Mouse (Mus musculus) cerebellum, postnatal 36 days (tissue): Measurements from ENCODE around the gene Lrfn1.

Source experiments
- DNase-seq, 2 experiments: peaks; one replicate each; pipeline ENCODE4 v3.0.0; 2021 to 2022; ENCODE audit warnings: mixed read lengths in 2 of 2

Lrfn1 gene

DNA sequence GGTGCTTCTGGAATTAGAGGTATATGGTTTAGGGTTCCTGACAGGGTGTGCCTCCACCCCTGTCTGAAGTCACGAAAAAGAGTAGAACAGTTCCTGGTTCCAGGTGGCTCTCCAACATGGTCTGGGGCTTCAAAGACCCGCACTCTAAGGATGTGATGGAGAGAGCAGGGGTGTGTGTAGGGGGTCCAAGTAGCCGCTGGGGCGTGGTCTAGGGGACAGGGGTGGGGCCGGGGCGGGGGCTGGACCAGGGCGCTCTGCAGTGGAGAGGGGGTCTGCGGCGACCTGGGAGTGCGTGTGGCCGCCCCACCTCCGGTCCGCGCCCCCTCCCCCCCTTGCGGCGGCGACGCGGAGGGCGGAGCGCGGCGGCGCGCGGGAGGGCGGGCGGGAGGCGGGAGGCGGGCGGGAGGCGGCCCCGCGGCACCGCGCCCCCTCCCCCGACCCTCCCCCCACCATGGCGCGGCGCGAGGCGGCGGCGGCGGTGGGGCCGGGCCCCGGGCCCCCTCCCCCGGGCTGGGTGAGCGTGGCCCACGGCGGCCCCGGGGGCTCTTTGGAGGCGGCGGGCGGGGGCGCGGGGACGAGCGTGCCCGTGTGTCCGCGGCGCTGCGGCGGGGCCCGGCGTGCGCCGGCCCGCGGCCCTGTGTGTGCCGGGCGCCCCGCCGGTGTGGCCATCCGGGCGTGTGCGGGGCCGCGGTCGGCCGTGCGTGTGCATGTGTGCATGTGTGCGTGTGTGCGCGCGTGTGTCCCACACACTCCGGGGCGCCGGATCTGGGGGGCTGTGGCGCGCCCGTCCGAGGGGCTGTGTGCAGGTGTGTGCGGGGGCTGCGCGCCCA is at the start of gene Lrfn1:
Gene Lrfn1 (plus strand): TSS at position 450 of the 830 bp plus-strand sequence.
- peak; percentile 51 to 58 for DNase-seq

DNA sequence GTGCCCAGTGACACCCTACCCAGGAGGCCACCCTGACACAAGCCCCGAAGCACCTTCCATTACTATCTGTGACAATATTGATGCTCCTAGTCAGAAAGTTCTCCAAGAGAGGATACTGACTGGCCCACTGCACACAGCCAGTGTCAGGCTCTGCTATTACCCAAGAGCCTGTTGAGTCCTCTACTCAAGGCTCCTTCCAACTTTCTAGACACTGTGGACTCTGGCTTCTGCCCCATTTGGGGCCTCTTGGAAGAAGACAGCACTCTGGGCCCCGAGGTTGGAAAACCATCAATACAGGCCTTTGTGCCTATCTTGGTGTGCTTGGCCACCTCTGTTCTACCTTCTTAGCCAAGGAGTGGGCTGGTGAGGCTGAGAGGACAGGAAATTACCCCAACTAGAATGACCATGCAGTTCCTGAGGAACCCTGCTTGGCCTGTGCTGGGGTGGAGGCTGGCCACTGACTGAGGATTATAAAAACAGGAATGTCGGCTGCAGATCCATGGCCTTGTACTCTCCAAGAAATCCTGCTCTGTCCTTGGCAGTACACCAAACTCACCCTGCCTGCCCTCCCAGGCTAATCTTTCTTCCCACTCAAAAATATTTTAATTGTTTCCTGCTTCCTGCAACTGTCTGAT is 40.8 kb upstream of the Lrfn1 start:
- DNase-seq: no peak

DNA sequence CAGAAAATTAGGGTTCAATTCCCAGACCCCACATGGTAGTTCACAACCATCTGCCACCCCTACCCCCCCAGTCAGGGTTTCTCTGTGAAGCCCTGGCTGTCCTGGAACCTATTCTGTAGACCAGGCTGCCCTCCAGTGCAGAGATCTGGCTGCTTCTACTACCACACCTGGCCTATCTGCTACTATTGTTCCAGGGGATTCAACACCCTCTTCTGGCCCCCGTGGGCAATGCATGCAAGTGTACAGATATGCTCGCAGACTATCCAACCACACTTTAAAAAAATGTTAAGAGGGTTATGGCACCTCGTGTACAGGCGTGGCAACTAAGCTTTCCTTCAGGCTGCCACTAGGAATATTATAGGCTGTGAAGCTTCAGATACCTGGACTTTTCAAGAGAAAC is 39.0 kb upstream of the Lrfn1 start:
- DNase-seq: no peak

DNA sequence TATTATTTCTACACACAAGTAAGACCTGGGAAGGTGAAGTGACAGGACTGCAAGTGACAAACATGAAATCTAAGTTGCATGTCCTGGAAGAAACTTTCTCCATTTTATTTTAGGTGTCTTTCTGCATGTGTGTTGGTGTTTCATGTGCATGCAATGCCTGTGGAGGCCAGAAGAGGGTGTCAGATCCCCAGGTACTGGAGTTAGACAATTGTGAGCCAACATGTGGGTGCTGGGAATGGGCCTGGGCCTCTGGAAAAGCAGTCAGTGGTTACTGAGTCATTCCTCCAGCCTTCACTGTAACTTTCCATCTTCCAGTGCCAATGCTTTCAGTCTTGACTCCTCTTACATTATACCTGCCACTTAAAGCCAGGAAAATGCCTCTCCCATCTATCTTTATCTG is 34.4 kb upstream of the Lrfn1 start:
- DNase-seq: no peak

DNA sequence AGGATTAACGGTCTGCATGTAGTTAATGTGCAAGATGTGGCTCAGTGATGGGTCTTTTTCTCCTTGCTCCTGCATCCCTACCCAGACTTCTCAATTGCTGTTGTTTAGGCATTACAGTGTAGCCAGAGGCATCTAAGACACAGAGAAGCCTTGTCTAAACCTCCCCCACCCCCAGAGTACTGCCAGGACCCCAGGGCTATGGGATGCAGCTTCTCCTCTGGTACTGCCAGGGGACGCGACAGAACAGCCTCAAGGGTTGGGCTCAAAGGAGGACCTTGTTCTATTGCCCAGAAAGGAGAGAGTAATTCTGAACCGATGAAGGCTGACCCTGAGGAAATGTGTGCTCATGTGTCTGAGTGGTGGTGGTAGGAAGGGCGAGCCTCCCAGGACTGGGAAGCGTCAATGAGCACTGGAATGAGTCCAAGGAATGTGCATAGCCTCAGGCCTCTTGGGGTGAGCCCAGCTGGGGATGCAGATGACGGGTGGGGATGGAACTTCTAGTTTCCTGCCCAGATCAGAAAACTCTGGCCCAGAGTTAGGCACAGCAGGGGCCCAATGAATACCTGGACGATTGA is 33.6 kb upstream of the Lrfn1 start:
- DNase-seq: no peak

DNA sequence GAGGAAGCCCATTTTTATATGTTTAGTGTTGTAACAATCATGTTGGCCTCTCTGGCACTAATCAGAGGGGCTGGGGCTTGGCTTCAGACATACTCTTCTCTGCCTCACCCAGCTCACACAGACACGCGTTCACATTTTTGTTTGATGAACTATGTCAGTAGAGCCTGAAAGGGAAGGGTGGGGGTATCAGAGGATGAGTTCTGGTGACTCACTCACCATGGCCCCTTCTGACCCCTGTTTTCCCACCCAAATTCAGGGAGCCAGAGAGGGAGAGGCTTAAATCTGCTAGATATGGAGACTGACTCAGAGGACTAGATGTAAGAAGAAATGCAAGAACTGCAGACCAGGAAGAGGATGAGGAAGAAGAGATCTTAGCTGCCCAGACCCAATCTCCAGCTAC is 32.4 kb upstream of the Lrfn1 start:
- DNase-seq: no peak

DNA sequence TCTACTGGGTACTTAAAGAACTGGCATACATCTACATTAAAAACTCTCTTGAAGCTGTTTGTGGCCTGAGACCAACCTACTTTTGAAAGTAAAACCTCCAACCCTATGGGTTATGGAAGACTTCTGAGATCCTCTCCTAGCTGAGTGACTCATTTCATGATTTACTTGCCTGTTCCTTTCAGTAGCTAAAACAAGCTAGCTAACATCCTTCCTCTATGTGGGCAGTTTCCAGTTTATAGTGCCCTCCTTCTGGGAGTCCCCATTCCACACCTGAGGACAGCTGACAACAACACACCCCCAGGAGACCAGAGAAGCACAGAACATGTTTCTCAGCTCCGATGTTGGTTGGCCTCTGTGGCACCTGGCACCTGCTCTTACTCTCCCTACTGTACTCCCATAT is 28.8 kb upstream of the Lrfn1 start:
- no peak for DNase-seq

DNA sequence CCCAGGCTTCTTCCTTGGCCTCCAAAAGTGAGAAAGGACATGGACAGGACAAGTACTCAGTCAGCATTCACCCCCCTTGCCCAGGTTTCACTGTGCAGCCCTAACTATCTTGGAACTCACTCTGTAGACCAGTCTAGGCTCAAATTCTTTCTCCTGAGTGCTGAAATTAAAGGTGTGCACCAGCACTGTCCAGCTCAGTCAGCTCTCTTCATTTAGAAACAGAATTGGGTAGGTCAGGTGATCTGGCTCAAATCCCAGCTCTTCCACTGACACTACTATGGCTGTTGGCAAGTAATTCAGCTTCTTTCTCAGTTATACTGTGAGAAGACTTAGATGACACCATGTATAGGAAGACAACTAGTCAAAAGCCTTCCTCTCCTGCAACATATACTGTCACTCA is 24.0 kb upstream of the Lrfn1 start:
- DNase-seq: peak in 1 of 2 experiments; percentile 30

DNA sequence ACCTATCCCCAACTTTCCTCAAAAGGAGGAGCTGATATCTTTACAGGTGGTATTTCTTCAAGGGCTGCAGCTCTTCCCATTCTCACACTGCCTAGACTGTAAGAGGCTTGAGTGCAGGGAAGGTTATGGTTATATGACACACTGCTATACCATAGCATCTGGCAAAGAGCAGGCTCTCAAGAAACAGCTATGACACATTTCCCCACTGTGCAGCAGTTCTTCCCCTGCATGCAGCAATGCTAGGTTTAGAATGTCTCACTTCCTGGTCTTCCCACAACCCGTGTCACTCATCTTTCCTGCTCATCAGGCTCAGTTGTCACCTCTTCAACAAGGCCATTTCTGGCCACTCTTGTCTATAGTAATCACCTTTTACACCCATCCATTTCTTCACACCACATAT is 21.3 kb upstream of the Lrfn1 start:
- no peak for DNase-seq

DNA sequence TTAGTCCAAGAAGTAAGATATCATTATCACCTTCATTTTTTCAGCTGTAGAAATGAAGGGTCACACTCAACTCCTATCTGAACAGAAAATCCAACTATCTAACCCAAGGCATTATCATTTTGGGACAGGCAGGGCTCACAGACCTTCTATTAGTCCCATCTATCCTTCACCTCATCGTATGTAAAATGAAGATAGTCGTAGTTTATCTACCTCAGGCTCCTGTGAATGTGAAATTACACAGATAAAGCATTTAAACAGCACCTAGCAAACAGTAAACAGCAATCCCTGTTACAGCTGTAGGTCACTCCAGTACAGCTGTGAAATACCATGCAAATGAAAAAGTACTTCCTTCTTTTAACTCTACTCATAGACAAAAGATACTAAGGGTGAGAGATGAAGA is 19.5 kb upstream of the Lrfn1 start:
- no peak for DNase-seq

DNA sequence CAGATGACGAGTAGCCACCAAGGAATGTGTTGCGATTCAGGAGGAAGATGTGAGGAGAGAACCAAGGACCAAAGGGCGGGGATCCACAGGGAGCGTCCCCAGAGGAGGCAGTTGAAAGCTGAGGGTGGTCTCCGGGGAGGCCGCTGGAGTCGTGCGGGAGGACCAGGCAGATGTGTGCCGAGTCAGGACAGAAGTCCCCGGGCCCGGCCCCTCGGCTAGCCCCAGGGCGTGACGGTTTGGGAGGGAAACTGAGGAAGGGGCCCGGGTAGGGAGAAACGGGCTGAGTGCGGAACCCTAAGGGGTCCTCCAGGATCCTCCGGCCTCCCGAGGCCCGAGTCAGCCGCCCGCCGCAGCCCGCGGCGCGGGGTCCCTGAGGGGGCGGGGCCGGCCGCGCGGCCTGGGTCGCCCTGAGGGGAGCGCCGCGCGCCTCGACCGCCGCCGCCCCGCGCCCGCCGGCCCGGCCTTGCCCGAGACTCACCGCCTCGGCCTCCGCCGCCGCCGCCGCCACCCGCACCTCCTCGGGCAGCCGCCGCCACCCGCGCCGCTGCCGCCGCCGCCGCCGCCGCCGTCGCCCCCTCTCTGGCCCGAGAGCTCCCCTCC is 16.0 kb upstream of the Lrfn1 start:
- peak in 1 of 2 experiments; percentile 39 for DNase-seq

DNA sequence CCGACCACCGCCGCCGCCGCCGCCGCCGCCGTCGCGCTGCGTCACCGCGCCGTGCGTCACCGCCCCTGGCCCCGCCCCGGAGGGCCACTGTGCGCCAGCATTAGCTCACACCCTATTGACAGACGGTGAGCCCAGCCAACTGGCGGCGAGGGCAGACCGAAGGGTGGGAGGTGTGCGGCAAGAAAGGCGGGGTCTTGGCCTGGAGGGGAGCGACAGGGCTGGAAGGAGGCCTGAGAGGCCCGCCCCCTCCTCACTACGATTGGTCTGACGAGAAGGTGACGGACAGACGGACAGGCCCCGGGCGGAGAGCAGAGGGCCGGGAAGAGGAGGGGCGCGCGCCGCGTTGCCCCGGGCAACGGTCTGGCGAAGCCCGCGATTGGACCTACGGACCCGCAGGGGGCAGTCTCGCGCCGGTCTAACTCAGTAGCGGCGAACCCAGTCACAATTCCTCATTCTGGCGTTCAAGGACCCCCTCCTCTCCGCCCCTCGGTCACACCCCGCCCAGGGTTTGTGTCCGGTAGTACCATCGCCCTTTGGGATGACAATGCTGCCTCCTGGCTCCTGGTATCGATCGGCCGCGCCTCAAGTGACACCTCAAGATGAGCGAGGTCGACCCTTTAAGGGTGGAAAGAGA is 15.4 kb upstream of the Lrfn1 start:
- DNase-seq: peak; percentile 100

DNA sequence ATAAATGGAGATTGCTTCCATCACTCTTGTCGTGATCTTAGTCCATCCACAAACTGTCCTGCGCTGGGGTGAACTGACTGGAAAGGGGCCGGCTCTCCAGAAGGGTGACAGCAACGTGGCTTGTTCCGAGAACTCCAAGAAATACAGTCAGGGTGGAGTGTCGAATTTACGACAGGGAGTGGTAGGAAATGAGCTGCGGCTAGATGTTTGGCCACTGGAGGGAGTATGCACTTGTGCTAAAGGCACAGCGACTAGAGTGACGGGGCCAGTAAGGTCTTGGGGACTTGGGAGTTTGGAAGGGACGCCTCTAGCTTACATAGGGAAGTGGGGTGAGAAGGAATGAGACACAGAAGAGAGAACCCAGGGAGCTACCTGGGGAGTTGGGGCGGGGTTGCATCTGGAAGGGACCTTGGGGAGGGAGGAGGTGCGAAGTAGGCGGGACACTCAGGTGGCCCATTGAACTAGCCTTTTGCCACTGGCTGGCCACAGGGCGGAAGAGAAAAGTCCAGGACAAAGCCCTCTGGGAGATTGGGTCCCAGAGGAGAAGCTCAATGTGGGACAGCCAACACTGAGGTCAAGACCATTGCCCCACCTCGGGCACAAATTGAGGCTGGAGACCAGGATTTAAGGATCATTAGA is 14.7 kb upstream of the Lrfn1 start, which contains the start of gene Gmfg:
Gene Gmfg (plus strand): TSS at position 516 of the 639 bp plus-strand sequence.
- peak; percentile 65 to 68 for DNase-seq

DNA sequence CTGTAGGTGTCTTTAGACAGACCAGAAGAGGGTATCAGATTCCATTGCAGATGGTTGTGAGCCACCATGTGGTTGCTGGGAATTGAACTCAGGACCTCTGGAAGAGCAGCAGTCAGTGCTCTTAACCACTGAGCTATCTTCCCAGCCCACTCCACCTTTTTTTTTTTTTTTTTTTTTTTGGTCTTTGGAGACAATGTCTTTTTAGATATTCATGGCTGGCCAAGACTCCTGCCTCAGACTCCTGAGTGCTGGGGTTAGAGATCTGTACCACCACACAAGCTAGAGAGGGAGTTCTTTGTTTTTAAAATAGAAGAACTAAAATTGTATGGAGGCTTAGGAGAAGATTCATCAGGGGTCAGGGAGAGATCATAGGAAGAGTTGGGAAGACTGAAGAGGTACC is 13.8 kb upstream of the Lrfn1 start:
- DNase-seq: no peak

DNA sequence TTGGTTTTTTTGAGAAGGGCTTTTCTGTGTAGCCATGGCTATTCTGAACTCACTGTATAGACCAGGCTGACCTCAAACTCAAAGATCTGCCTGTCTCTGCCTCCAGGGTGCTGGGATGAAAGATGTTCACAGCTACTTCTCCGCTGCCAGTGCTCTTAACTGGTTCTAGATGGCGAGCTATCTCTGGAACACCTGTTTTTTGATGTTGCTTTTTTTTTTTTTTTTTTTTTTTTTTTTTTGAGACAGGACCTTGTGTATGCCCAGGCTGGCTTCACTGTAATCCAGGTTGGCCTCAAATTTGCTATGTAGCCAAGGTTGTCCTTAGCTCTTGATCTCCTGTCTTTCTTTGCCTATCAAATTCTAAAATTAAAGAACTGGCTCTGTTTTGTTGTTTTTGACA is 13.0 kb upstream of the Lrfn1 start:
- no peak for DNase-seq

DNA sequence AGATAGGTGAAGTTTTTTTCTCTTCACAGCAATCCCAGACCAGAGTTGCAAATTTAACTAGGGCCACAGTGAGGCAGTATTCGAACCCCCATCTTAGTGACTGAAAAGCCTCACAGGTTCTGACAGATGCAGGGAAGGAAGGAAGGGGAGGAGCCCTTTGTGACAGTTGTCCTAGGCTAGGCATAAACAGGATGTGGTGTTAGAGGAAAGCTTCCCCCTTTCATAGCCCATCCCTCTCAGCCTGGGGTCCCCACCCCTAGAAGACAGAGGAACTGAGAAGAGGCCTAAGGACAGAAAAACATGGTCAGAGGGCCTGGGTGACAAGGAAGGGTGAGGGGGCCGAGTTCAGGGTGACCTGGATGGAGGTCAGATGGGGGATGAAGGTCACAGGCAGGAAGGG is 11.0 kb upstream of the Lrfn1 start:
- no peak for DNase-seq

DNA sequence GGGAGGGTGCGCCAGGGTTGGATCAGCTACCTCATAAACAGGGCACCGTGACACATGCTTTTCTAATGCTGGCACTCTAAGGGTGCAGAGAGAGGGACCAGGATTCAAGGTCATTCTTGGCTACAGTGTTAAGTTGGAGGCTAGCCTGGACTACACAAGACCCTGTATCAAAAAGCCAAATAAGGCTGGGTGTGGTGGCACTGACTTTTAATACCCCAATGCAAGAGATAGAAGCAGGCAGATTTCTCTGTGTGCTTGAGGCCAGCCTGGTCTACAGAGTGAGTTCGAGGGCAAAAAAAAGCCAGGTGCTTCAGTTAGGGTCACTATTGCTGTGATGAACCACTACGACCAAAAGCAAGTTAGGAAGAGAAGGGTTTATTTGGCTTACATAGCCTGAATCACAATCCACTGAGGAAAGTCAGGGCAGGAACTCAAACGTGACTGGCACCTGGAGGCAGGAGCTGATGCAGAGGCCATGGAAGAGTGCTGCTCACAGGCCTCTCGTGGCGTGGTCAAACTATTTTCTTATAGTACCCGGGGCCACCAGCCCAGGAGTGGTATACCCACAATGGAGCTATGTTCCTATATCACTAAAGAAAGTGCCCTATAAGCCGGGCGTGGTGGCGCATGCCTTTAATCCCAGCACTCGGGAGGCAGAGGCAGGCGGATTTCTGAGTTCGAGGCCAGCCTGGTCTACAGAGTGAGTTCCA is 9.8 kb upstream of the Lrfn1 start:
- no peak for DNase-seq

DNA sequence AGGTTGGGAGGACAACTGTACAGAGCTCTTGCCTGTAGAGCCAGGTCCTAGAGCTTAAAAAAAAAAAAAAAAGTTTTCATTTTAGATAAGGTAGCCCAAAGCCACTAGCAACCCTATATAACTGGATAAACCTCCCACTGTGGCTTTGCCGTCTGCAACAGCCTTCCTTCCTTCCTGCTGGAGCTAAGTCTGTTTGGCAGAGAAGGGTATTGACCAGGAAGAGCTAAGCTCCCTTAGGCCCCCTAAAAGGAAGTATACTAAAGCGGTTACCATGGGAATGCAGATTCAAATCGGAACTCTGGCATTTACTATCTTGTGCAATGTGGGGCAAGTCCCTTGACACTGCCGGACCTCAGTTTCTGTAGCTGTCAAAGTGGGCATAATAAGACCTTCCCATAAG is 9.1 kb upstream of the Lrfn1 start:
- DNase-seq: no peak

DNA sequence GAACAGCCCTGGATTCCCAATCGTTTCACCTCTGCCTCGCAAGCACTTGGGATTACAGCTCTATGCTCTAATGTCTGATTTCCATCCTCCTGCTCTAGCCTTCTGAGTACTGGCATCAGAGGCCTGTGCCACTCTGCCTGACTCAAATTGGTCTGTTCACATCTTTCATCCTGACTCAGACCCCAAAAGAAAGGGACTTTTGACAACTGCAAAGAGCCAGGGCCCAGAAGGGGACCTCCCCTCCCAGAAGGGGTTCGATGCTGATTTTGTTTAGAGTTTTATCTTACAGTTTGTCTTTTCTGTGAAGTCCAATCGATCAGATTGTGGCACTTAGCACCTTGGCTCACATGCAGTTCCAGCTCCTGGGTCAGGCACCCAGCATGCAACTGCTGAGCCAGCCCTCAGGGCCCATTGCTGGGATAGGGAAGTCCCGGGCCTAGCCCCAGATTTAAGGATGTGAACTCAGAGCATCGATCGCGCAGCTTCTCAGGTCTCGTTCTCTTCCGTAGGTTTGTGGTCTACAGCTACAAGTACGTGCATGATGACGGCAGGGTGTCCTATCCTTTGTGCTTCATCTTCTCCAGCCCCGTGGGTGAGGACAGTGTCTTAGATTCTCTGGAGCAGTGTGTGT is 7.3 kb upstream of the Lrfn1 start:
- DNase-seq: no peak

DNA sequence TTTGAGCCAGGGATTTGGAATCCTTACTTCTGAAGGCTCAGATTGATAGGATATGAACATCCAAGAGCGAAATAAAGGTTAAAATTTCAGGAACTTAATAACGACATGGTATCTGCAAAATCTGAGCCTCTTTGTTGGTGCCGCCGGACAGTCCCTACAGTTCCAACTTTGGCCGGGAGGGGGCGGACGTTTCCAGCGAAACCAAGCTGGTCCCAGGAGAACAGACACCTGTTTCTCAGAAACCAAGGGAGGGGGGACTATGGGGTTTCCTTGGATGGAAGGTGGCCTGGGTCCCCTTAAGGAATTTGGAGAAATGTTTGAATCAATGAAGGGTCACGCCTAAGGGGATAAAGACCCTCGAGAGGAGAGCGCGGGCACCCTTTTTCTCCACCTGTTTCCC is 5.3 kb upstream of the Lrfn1 start:
- peak; percentile 87 to 90 for DNase-seq

DNA sequence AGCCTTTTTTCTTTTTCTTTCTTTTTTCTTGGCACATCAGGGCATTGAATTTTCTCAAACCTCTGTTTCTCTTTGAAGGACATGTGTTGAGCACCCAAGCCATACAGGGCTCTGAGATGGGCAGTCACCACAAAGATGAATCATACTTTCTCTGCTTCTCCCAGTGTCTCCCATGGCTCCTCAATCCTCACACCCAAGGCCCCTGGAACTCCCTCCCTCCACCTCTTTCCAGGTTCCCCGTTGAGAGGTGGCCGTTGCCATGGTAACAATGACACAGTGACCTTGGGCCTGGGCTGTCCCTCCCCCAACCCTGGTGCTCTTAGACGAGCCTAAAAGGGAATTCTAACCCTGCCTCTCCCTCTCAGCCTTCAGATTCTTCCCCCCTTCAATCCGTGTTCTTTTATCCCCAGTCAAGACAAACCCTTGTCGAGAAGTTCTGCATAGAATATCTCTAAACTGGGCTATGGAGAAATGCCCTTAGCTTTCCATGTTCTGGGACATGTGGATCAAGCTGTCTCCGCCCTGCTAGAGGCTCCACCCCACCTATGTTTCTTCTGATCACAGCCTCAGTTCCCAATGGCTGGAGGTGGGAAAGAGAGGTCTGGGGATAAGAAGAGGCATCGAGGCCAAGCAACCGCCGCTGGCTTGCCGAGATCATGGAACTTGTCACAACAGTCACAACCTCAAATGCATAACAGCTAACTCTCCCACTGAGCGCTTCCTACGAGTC is 4.5 kb upstream of the Lrfn1 start:
- no peak for DNase-seq
